Mouse (Mus musculus) common myeloid progenitor, adult 5-6 weeks (primary cell): ENCODE results near the gene Ntrk2. TPM values are rescaled to one million over a fixed set of nuclear protein-coding genes. Genes with fewer than 3 reads are reported as not detected.
"Not testable (repeated sequence)": the region's sequence is repeated elsewhere in the genome, so short reads cannot be mapped to it uniquely, and the experiment has no call there.

ENCODE experiments used
- ATAC-seq: replicated peaks from 2 replicates; pipeline ENCODE4 v1.8.0; 2016; ENCODE audit warnings: low read depth, mild to moderate bottlenecking, moderate TSS enrichment, inconsistent platforms; ENCODE audit not compliant: poor library complexity, severe bottlenecking
- total RNA-seq: library from RNA; stranded (forward); fragments of 200-1000, 187-1606 nt; gene quantifications from 2 replicates; pipeline ENCODE4 v1.2.3, GENCODE M21; 2017

Ntrk2 gene
- total RNA-seq, 1 experiment from 2014 or later: not detected

DNA sequence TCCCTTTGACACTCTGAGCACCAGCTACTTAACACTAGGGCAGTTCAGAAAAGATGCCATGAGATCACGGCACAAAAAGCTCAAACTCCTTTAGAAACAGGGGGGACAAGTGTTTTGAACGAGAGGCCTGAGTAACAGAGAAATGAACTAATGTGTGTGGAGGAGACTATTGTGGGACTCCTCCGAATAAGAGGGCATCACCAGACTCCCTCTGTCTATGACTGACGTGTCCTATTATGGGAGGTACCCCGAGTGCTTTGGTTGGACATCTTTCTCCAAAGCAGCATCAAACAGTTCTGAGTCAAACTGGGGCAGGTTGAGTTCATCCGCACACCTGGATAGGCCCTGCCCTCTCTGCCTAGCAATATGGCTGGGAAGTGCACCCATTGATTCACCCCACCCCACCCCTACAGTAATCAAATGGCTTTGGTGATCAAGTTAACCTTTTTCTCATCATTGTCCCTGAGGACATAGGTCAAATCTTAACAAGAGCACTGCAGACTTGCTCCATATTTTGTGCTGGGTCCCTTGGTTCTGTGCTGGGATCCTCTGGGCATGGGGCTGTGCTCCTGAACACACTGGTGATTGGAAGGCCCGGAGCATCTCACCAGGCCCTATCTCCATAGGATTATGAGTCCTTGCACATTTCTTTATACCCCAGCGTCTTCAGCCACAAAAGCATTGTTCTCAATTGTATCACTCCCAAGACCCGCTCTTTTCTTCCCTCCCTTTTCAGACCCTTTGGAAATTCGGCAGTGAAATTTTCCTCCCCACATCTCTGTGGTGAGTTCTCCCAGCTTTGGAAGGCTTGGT lies 285.9 kb downstream of the Ntrk2 start:
- no peak for ATAC-seq

DNA sequence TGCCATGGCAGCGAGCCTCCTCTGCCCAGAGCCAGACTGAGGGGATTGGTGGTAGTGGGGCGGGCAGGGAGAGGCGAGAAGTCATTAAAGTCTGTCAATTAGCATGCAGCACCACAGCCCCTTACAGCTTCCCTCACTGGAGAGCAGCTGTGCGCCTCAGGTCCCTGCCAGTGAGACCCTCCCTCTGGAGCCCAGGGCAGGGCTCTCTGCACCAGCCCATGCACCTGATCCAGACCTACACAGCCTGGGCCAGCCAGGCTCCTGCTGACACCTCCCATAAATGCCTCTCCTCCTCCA lies 286.4 kb downstream of the Ntrk2 start:
- no peak for ATAC-seq

DNA sequence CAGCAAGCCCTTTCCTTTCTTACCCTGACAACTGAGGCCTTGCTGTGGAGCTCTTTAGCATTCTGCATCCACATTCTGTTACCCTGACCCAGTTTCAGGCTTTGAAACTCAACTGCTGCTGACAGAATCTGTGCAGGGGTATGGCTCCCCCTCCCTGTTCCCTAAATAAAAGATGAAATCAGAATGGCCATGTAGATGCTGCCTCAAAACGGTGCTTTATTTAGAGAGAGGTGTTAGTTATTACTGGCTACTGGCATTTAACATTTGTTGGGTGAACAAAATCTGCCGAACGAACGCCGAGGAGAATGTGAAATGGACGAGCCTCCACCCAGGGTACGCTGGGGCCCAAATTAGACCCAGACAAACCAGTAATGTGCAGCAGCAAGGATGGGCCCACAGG lies 288.4 kb downstream of the Ntrk2 start:
- no peak for ATAC-seq

DNA sequence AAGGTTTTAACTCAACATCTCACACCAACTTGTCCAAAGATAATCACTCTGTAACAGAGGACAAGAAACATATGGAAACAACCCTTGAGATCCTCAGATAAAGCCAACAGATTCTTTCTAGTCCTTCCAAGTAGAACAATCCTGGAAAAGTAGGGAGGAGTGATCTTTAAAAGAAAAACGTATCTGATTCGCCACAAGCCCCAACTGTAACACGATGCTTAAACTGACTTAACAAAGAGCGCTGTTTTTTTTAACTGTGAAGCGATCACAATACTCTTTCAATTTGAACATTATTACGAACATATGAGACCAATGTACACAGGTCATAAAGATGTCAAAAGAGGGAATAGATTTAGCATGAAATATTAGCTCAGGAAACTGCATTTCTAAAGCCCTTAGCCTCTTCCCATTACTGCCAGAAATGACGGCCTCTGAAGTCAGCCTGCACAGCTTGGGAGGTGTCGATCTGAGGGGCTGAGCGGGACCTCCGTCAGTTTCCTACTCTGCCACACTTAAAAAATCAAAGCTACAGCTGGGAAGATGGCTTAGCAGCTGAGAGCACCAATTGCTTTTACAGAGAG lies 289.5 kb downstream of the Ntrk2 start:
- no peak for ATAC-seq

DNA sequence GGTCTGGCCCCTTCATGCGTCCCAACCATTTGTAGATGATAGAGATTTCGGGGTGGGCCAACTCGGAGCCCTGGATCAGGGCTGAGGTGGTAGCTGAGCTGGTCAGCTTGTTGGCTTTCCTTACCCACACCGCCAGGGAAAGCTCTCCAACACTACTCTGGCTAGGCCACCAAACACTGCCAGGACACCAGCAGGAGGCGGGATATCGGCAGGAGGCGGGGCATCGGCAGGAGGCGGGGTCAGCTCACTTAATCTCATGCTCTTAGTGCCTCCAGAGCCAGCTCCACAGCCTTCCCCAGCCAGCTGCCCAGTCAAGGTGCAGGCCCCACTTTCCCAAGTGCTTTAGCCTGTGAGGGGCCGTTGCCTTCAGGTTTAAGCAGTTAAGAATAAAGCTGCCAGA lies 293.7 kb downstream of the Ntrk2 start:
- ATAC-seq: no peak

DNA sequence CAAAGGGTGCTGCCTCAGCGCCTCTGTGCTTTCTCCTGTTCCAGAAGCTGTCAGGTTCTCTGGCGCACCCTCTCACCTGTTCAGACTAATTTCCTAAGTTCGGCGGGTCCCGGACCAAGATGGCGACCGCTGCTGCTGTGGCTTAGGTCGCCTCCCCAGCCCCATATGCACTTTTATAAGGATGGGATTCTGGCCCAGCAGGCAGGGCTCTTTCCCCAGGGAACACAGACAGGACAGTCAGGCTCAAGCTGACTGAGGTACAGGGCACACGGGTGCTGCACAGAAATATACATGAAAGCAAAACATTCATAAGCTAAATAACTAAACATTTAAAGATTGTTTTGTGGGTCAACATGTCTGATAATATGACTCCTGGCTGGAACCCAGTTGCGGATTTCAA lies 301.4 kb downstream of the Ntrk2 start:
- not testable (repeated sequence) for ATAC-seq

DNA sequence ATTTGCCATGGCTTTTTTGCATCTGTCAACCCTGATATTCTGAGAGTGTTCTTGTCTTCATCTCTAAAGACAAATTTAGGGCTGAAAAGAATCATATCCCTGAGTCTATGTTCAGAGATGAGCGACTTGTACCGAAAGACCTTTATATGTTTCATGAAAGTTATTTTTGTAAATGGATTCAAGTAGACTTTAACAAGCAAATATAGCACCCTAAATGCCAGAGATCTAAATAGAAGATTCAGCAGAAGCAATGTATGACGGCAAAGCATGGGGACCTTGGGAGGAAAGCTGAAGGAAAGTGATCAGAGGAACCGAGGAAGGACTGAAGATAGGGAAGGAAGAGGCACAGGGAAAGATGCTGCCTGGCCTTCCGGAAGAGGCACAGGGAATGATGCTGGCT lies 303.7 kb downstream of the Ntrk2 start:
- ATAC-seq: no peak

DNA sequence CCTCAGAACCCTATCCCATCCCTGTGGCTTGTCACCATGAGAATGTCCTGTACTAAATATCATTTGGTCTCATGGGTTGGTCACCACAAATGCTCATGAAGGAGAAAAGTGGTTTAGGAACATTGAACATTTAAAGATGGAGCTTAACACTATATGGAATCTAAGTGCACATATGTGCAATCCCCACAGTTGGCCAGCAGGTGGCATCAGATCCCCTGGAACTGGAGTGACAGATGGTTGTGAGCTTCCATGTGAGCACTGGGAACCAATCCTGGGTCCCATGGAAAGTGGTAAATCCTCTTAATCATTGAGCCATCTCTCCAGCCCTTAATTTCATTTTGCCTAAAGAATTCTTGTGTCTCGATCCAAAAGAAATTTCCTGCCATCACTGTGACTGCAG lies 308.3 kb downstream of the Ntrk2 start:
- no peak for ATAC-seq

DNA sequence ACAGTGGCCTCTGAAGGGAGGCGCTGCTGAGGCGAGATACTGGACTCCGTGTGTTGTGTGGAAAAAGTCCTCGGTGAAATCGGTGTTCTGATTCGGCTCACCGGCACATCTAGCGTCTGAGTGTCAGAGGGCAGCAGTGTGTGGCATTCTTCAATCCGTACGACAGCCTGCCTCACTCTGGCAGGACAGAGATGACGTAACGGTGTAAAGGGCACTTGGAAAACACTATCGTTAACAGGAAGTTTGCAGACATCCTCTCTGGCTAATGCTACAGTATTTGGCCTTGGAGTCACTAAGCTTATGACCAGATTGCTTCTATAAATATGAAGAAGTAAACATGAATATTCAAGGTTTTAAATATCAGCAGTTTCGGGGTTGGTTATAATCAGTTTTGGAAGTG lies 309.2 kb downstream of the Ntrk2 start:
- ATAC-seq: no peak

DNA sequence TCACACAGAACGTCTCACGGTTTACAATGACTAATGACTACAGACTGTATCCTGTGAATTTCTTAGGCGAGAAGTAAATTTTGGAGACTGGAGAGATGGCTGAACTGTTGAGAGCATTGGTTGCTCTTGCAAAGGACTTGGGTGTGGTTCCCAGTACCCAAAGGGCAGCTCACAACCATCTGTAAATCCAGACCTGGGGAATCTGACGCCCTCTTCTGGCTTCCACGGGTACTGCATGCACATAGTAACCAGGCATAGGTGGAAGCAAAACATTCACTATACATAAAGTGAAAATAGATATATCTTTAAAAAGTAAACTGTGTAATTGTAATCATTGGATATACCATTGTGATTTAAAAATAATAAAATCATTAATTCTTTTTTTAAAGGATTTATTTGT lies 310.9 kb downstream of the Ntrk2 start:
- no peak for ATAC-seq

DNA sequence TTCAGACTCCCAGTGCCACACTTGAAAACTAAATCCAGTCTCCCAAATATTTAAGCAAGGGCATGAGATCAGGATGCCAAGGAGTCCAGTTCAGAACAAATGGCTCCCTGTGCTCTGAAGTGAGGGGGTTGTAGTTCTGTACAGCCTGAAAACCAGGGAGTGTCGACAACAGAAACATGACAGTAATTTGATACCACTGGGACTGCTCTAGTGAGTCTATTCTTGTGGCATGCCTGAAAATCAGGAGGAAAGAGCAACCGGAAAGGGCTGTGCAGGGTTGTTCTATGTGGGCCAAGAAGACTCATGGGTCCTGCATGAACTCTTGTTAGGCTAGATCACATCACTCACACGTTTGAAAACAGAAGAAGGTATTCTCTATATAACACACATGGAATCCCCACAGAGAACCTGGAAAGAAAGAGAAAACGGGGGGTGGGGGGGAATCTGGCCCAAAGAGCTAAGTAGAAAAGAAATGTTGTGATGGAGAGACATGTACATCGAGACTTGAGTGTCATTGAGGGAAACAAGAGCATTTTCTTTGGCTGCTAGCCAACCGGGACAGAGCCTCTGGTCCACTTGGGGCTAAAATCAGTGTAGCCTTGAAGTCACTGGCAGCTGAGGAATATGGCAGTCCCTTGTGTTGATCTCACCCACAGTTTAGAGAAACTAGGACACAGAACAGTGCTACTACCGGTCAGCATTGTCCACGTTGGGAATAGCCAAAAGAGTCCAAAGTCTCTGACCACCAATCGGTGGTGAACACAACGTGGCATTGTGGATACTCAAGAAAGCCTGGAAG lies 313.4 kb downstream of the Ntrk2 start:
- no peak for ATAC-seq

DNA sequence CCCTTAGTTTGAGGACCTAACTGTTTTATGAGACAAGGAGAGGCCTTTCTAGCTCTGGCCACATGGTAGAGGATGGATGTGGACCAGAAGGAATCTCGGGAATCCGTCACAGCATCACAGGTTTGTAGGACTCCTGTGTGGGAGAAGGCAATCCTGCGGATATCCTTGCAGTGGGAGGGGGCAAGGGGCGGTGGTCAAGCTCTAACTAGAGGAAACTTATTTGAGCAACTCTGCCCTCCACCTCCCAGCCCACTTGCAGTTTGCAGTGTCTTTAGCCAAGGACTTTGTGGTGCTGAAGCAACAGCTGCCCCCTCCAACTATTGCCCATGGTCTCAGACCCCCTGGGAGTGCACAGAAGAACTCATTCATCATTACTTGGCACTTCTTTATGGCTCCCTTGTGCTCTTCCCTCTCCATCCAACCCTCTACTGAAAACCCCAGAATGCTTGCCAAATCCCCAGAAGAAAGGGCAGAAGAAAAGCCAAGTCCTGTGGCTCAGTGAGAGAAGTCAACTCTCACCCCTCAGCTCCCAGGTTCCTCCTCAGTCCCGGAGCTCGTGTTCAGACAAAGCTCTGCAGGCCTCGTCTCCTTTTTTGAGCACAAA lies 336.9 kb downstream of the Ntrk2 start:
- ATAC-seq: no peak

DNA sequence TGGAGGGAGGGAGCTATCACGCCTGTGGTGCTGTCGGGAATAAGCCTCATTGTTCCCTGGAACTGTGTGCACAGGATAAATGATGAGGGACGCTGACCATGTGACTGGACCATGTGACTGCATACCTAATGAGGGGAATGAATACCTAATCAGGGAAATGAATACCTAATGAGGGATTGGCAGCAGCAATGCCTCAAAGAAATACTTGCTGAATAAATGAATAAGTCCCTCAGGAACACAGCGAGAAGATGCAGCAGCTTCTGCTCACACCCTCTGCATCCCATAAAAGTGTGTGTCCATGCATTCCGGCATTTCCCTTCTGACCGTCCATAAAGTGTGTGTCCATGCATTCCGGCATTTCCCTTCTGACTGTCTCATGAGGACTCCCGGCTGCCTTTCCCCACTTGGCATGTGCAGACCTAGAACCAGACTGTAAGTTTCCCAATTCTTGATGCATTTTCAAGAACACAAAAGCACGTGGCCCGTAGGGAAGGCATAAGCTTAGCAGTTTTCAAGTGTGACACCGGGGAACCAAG lies 338.0 kb downstream of the Ntrk2 start:
- ATAC-seq: no peak

DNA sequence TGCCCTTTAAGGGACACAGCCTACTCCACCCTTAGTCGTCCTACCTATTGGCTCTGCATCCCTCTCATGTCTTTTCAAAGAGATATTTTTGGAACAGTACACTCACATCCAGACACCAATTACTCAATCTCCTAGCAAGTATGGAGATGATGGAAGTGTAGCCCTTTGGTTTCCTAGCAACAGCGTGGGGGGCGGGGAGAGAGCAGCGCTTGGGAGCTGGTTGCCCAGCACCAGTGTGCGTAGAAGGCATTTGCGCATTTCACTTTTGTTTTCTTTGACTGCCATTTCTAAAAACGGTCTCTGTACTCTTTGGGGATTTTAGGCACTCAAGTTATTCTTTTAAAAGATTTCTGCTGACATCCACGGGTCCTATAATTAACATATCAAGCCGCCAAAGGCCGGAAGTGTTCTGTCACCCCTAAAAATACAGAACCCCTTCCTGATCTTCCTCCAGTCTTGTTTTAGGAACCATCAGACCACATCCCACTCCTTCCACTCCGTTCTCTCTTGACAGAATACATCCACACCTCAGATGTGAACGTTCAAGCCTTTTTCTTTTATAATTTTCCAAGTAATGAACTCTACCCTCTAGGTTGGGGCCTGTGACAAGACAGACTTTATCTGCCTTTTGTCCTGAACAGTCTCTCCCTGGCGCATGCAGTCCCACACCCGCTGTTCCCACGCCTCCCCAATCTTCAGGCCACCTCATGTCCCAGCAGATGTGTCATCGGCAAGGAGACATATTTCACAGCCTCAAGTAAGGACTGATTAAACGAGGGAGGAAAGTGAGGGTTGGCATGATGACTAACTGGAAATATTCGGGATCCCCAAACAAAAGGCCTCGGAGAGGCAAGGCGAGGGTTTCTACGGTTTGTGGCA lies 339.5 kb downstream of the Ntrk2 start:
- ATAC-seq: no peak

DNA sequence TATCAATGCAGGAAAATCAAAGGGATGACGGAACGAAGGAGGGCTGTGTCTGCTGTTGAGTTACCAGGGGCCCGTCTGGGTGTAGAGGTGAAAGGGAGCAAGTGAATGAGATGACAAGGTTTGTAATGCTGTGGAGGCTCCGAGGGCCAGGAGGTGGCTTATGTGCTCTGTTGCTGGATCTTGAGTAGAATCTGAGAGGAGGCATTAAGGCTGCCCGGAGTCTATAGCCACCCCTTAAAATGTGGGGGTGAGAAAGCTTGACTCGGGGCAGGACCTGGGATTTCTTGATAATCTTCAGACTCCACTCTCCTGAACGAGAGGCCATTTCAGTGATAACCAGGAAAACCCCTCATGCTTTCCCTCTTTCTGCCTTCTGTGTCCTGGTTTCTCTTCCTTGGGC lies 340.2 kb downstream of the Ntrk2 start:
- ATAC-seq: no peak

DNA sequence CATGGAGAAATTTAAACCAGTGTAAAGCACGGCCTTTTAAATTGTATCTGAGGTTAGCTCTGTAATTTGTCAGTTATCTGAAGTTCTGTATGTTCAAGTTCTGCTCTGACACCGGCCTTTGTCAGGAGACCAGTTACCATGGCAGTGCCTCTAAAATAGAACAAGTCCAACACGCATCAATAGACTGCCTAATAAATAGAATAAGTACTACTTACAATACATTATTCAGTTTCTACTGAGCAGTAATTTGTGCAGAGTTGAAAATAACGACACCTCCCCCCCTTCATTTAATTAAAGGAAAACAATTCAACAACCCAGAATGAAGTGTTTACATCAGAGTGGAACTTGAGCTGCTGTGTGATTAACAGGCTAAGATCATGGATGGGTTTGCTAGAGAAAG lies 341.6 kb downstream of the Ntrk2 start:
- ATAC-seq: no peak

DNA sequence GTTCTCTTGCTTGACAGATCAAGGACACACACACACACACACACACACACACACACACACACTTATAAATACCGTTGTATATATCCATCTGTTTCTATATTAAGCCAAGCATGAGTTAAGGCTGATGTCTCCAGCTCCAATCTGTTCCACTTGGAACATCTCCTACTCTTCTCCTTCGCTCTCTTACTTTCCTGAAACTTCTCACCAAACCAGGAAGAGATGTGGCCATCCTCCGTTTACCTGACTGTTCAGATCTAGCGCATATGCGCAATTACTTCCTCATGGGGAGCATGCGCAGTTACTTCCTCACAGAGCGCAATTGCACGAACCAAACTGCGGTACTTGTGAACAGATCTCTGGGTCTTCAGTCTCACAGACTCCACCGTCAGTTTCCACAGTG lies 342.4 kb downstream of the Ntrk2 start:
- ATAC-seq: no peak

DNA sequence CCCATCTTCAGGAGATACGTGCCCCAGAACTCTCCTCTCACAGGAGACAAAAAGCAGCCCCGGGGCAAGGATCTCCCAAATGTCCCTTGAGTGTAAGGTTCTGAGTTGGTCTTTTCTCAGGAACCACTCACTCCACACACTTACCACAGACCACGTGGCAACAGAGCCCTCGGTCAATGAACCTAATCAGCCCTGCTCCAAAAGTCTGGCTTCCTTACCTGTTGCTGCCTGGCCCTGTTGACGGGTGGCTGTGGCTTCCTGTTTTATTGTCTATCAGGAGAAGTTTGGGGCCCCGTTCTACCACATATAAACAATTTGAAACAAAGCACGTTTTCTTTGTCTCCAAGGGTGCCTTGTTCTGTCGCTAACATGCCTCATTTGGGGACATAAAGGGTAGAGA lies 357.6 kb downstream of the Ntrk2 start:
- ATAC-seq: no peak

DNA sequence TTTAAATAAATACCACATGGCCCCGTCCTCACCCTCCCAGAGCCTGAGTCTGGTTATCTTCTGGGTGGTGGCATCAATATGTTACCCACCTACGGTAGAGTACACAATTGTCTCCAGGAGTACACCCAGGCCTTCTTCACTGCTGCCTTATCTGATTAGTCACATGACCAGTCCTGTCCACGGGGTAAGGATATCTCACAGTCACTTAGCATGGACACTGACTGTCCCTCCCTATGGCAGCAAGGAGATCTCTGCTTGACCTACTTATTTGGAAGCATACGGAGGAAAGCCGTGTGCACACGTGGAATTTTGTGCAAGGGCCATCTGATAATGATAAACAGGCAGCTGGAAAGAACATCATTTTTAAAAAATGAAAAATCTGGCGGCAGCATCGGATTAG lies 367.5 kb downstream of the Ntrk2 start:
- no peak for ATAC-seq

DNA sequence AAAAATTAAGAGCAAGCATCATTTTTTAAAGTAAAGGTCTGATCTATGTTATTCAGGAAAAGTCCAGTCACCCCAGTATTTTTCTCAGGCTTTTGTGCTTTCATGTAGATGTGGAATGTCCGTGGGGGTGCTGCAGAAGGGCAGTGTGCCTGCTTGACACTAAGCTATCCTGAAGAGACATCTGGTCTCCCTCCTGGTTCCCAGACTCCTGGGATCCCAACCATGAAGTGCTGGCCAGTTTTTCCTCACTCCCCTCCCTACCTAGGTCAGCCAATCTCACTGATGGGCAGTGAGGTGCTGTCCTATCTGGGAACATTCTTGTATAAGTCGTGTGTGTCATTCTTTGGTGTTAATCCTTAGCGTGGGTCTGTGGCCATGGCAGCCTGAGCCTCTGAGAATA lies 369.7 kb downstream of the Ntrk2 start:
- no peak for ATAC-seq
